In genomic region chr11:52275774-52276555, GRCm38 (mm10) we compare ENCODE assay signal across 14 mouse cellular contexts. TPM values are rescaled to one million over a fixed set of nuclear protein-coding genes. Genes with fewer than 3 reads are reported as not detected.
DNase-seq lines count a peak whose midpoint lies in the region; ATAC-seq and TF ChIP-seq lines count a peak whose summit lies in the region.
"Had no signal": no experiment of that assay in that cellular context is flagged by ENCODE, and none has a peak within 500 bp of the region (broad histone marks: within the 10 kb centered on the region; RNA-seq: fewer than 3 reads in every experiment).

No protein-coding gene starts in this region.

- no peak overlapping the region for H3K4me3 ChIP-seq in heart, embryonic 16.5 days (ENCODE audit: low read length)
- H3K4me3 ChIP-seq in heart, adult 2 months: no peak overlapping the region
- no peak overlapping the region; the same call in 1 of the 2 replicates for H3K4me3 ChIP-seq in olfactory bulb, adult 2 months (ENCODE audit: insufficient read depth, low read depth, low read length)
- no peak overlapping the region for H3K4me3 ChIP-seq in midbrain, embryonic 13.5 days (replicated peaks)
- H3K4me3 ChIP-seq: embryonic facial prominence, embryonic 12.5 days; forebrain, embryonic 10.5 days; hindbrain, embryonic 13.5 days; liver, embryonic 12.5 days had no signal

- DNase-seq in heart, adult 2 months: no peak
- peak; percentile 35 to 46 for DNase-seq in right cerebral cortex, adult 2 months (ENCODE audit: low spot score in 2 of 2)
- no peak for DNase-seq in right cerebral cortex, postnatal 4 days
- peak; percentile 55 for DNase-seq in adrenal gland, postnatal 10 days
- DNase-seq: cerebellum, adult 11 months; kidney, adult 8-10 months had no signal

- intact Hi-C loops in heart, adult 2 months (cut with DNase I): no loop called here

- no peaks in the 10 kb centered on the region for H3K9me3 ChIP-seq in heart, embryonic 16.5 days (replicated peaks; ENCODE audit: control insufficient read depth, low read length)
- no peaks in the 10 kb centered on the region for H3K9me3 ChIP-seq in midbrain, embryonic 13.5 days
- H3K9me3 ChIP-seq: embryonic facial prominence, embryonic 12.5 days; forebrain, embryonic 10.5 days; hindbrain, embryonic 13.5 days; liver, embryonic 12.5 days had no signal

- TF ChIP-seq EP300 in heart, adult 2 months (IDR thresholded peaks at IDR 0.05; ENCODE audit: insufficient read depth, low read depth, low read length): no peak

- TF ChIP-seq POLR2A in heart, adult 2 months (IDR thresholded peaks at IDR 0.05; ENCODE audit: insufficient read depth, low read depth, low read length): no peak
- TF ChIP-seq POLR2A in olfactory bulb, adult 2 months (IDR thresholded peaks at IDR 0.05; ENCODE audit: insufficient read depth, low read depth, low read length): no peak

- no peaks in the 10 kb centered on the region for H3K27me3 ChIP-seq in heart, embryonic 16.5 days (ENCODE audit: control insufficient read depth, insufficient read depth, low read length)
- no peaks in the 10 kb centered on the region for H3K27me3 ChIP-seq in heart, adult 2 months (ENCODE audit: control insufficient read depth, insufficient read depth, low read length)
- H3K27me3 ChIP-seq in midbrain, embryonic 13.5 days: peaks cover 1% of the 10 kb centered on the region; the same call in 1 of the 2 replicates

- no peaks in the 10 kb centered on the region for H3K36me3 ChIP-seq in heart, embryonic 16.5 days (ENCODE audit: control insufficient read depth, insufficient read depth)
- H3K36me3 ChIP-seq in heart, adult 2 months (ENCODE audit: control insufficient read depth, insufficient read depth, low read length): no peaks in the 10 kb centered on the region
- no peaks in the 10 kb centered on the region for H3K36me3 ChIP-seq in midbrain, embryonic 13.5 days
- H3K36me3 ChIP-seq: embryonic facial prominence, embryonic 12.5 days; hindbrain, embryonic 13.5 days; liver, embryonic 12.5 days had no signal

- H3K4me2 ChIP-seq in heart, embryonic 16.5 days (ENCODE audit: low read depth, low read length): no peak overlapping the region
- H3K4me2 ChIP-seq in midbrain, embryonic 13.5 days (replicated peaks): no peak overlapping the region
- H3K4me2 ChIP-seq: embryonic facial prominence, embryonic 12.5 days; hindbrain, embryonic 13.5 days; liver, embryonic 12.5 days had no signal

- peak overlapping the region; percentile 43 for H3K27ac ChIP-seq in heart, embryonic 16.5 days (ENCODE audit: low read length)
- no peak overlapping the region for H3K27ac ChIP-seq in heart, adult 2 months
- peak overlapping the region; percentile 94 for H3K27ac ChIP-seq in olfactory bulb, adult 2 months (ENCODE audit: insufficient read depth, low read depth, low read length)
- H3K27ac ChIP-seq in midbrain, embryonic 13.5 days: no peak overlapping the region
- H3K27ac ChIP-seq: embryonic facial prominence, embryonic 12.5 days; forebrain, embryonic 10.5 days; hindbrain, embryonic 13.5 days; liver, embryonic 12.5 days had no signal

- no peak for TF ChIP-seq CTCF in heart, adult 2 months (IDR thresholded peaks at IDR 0.05)
- TF ChIP-seq CTCF in olfactory bulb, adult 2 months (IDR thresholded peaks at IDR 0.05; ENCODE audit: insufficient read depth, low read depth, low read length): no peak

- 0 out of 2 replicates have a peak overlapping the region, but pooled peaks have one; percentile 6 for H3K9ac ChIP-seq in heart, embryonic 16.5 days (ENCODE audit: low read length)
- no peak overlapping the region for H3K9ac ChIP-seq in heart, adult 2 months (ENCODE audit: low read depth, low read length)
- H3K9ac ChIP-seq in midbrain, embryonic 13.5 days (replicated peaks): no peak overlapping the region
- H3K9ac ChIP-seq: embryonic facial prominence, embryonic 12.5 days; hindbrain, embryonic 13.5 days; liver, embryonic 12.5 days had no signal

- H3K79me2 ChIP-seq in heart, adult 2 months (replicated peaks; ENCODE audit: control insufficient read depth, insufficient read depth, low read length): no peaks in the 10 kb centered on the region

- peak; percentile 21; the same call in 1 of the 2 replicates for ATAC-seq in heart, embryonic 16.5 days (replicated peaks; ENCODE audit: extremely low read depth, insufficient read depth, low FRiP score)
- no peak for ATAC-seq in midbrain, embryonic 13.5 days
- ATAC-seq: liver, embryonic 12.5 days; lung, postnatal 0 days had no signal

- 76% methylated on average over 9 of the region's 9 CpGs for WGBS in heart, embryonic 16.5 days
- WGBS in heart, adult 2 months: 80% methylated on average over 9 of the region's 9 CpGs
- 72% methylated on average over 9 of the region's 9 CpGs for WGBS in olfactory bulb, adult 2 months
- 81% methylated on average over 9 of the region's 9 CpGs for WGBS in midbrain, embryonic 13.5 days

- H3K4me1 ChIP-seq in heart, embryonic 16.5 days (ENCODE audit: control insufficient read depth, insufficient read depth, low read length): peaks cover 23% of the 10 kb centered on the region
- H3K4me1 ChIP-seq in heart, adult 2 months (ENCODE audit: control insufficient read depth, insufficient read depth, low read length): peaks cover 2% of the 10 kb centered on the region
- H3K4me1 ChIP-seq in olfactory bulb, adult 2 months (ENCODE audit: control insufficient read depth, insufficient read depth, low read length): peaks cover 51% of the 10 kb centered on the region
- 0 out of 2 replicates have a peak, but pooled peaks cover 7% of the 10 kb centered on the region for H3K4me1 ChIP-seq in midbrain, embryonic 13.5 days (replicated peaks)

RNA-seq across cellular contexts. Expression of gene Tcf7, which starts 6.8 kb away (rescaled TPM):
- polyA plus RNA-seq in heart, embryonic 16.5 days (2015; fragmentation: Nextera tagmentation; extraction: Ambion mirVana): 29.0 and 65.0 TPM in 2 replicates
- under 1 TPM; 0.73 to 0.96 TPM for total RNA-seq in heart, adult 2 months (2021)
- polyA plus RNA-seq in heart, adult 2 months (2012; rRNA removed): 2.3 and 3.1 TPM in 2 replicates
- total RNA-seq in adrenal gland, postnatal 10 days (2021): 10 to 100 TPM; 41.7 to 42.2 TPM
- 377 and 809 TPM in 2 replicates for polyA plus RNA-seq in olfactory bulb, adult 2 months (2012; ENCODE audit: insufficient read depth, insufficient read length, low replicate concordance, missing spikeins)
- 3.1 and 4.2 TPM in 2 replicates for polyA plus RNA-seq in midbrain, embryonic 13.5 days (2015; fragmentation: Nextera tagmentation; extraction: Ambion mirVana)

RNA-seq across cellular contexts. Expression of gene Skp1a, which starts 44.2 kb away (rescaled TPM):
- 476 and 507 TPM in 2 replicates for polyA plus RNA-seq in heart, embryonic 16.5 days (2015; fragmentation: Nextera tagmentation; extraction: Ambion mirVana)
- total RNA-seq in heart, adult 2 months (2021): 100 to 1,000 TPM; 241 to 255 TPM
- 38.9 and 72.9 TPM in 2 replicates for polyA plus RNA-seq in heart, adult 2 months (2012; rRNA removed)
- 100 to 1,000 TPM; 309 to 323 TPM for total RNA-seq in adrenal gland, postnatal 10 days (2021)
- polyA plus RNA-seq in olfactory bulb, adult 2 months (2012; ENCODE audit: insufficient read depth, insufficient read length, low replicate concordance, missing spikeins): 531 TPM in 1 of 2 replicates, not detected in the other
- polyA plus RNA-seq in midbrain, embryonic 13.5 days (2015; fragmentation: Nextera tagmentation; extraction: Ambion mirVana): 1,061 and 1,143 TPM in 2 replicates

Comparison
In these comparisons a context has a peak if more than half of its experiments do, and no peak if none do; other contexts are left out.
1. H3K27ac ChIP-seq: peak in heart, embryonic 16.5 days (single experiment) and olfactory bulb, adult 2 months (single experiment); none in heart, adult 2 months (single experiment) and midbrain, embryonic 13.5 days (single experiment).
2. DNase-seq: peak in right cerebral cortex, adult 2 months (2 of 2) and adrenal gland, postnatal 10 days (single experiment); none in heart, adult 2 months (0 of 2) and right cerebral cortex, postnatal 4 days (single experiment).